Mouse (Mus musculus): ENCODE measurements at regions not wholly inside any gene's neighbourhood (a gene's known extent, or its start where the extent isn't known, plus 50 kb on each side); places are given as distances from the start of the nearest gene placed in this dataset.

DNA sequence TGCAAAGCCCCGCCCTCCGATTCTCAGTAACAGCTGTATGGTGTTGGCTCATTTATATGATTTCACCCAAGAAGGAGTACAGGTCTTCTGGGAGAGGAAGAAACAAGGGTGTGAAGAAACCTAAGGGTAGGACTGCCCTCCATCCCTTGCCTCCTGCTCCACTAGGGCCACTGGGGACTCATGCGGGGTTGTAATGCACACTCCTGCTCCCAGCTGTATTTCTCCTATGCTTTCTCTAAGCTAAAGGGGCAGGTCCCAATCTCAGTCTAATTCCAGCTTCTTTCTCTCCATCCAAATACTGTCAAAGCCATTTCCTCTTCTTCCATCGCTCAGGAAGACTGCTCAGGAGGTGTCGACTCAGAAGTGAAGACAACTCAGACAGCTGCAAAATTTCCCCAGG lies 1977.0 kb upstream of the Lrrc6 start:
- 77% methylated on average over 5 of the region's 5 CpGs for WGBS
- no peak for DNase-seq (ENCODE audit: low read depth, low spot score)

DNA sequence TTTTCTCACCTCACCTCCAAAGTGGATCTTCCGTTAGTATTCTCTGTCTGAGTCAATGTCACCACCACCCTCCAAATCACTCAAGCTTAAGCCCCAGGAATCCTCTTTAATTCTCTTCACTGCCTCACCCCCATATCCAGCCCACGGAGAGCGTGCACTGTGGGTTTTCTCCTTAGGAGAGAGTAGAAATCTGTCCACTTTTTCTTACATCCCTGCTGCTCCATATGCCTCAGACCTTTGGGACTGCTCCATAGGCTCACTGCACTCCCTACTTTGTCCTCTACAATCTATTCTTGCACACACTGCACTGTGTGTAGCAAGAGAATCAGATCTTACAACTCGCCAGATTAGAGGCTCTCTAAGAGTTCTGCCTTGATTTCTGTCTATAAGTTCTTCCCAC lies 1971.2 kb upstream of the Lrrc6 start:
- no peak for DNase-seq (ENCODE audit: low read depth, low spot score)
- WGBS: 86% methylated on average over 4 of the region's 4 CpGs

DNA sequence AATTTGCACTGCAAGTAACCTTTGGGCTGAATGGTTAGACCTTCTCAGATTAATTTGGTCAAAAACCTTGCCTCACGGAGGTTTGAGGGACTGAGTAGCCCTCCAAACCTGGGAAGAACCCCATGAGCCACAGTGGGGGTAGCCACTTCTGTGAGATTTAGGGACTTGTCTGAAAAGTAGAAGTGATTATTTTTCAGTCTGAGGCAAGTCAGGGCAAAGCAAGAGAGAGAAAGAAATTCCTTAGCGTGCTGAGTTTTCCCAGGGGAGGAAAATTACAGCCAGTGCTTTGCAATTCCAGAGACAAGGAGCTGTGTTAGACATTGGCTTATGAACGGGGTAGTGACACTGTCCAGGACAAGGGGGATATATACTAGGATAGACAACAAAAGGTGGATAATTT lies 1962.1 kb upstream of the Lrrc6 start:
- WGBS: 63% methylated on average over 3 of the region's 3 CpGs
- no peak for DNase-seq (ENCODE audit: low read depth, low spot score)

DNA sequence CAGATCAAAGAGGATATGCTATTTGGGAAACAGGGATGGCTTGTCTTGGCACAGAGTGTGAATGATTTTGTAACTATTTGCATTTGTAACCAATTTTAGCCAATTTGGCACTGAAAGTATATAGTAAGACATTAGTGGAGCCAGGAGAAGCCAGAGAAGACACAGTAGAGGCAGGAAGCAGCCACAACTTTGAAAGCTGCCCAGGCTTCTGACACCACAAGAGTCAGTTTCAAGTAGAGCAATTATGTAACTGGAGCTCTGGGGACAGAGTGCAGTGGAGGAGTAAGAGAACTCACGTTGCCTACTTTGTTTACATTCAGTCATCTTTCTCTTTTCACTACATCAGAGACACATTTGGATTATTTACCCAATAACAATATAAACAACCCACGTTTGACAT lies 1956.5 kb upstream of the Lrrc6 start:
- 26% methylated on average over 2 of the region's 2 CpGs for WGBS
- DNase-seq (ENCODE audit: low read depth, low spot score): no peak

DNA sequence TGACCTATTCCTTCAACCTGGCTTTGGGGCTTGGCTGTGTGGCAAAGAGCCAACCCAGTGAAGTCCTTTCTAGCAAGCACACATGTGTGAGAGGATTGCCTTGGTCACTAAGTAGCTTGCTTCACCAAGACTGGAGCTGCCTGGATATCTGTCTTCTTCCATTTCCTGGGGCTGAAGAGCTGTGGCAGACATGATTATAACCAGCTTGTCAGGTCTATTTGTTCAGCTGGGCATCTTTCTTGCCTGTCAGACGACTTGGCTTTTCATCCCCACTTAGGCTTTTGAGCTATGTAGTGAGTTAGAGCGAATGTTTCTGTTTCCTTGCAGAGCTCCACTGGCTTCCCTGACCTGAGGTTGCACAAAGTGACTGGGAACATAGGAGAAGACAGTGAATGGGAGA lies 1951.3 kb upstream of the Lrrc6 start:
- DNase-seq (ENCODE audit: low read depth, low spot score): no peak
- 36% methylated on average over 2 of the region's 2 CpGs for WGBS

DNA sequence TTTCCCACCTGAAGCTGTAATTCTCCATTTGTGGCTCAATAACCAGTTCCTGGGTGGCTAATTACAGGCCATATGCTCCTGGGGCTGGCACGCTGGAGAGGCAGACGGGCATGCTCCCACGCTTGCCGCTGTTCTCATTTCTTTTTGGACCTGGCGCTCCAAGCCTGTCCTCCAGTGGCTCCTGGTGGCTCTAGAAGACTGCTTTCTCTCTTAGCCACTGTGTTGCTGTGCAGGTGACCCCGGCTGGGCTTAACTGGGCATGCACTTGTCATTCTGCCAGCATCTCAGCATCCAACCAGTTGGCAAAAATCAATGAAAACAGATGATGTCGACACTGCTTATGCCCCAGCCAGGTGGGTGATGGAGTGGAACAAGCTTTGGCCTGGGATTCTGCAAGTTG lies 1944.6 kb upstream of the Lrrc6 start:
- 81% methylated on average over 7 of the region's 7 CpGs for WGBS
- no peak for DNase-seq (ENCODE audit: low read depth, low spot score)

DNA sequence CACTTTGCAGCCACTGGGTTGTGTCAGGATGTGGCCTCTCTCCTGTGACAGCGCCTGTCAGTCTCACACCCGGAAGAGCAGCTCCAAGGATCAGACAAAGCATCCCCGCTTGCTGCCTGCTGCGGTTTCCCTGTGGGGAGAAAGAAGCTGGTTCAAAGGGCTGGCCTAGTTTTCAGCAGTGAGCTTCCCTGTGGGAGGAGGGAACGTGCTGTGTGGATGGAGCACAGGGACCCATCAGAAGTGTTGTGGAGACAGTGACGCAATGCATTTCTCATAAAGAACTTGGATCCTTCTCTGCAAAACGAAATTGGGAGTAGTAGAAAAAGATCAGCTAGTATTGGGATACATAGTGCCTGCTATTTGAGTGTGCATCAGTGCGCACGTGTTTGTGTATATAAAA lies 1939.9 kb upstream of the Lrrc6 start:
- 59% methylated on average over 9 of the region's 9 CpGs for whole genome bisulfite sequencing

DNA sequence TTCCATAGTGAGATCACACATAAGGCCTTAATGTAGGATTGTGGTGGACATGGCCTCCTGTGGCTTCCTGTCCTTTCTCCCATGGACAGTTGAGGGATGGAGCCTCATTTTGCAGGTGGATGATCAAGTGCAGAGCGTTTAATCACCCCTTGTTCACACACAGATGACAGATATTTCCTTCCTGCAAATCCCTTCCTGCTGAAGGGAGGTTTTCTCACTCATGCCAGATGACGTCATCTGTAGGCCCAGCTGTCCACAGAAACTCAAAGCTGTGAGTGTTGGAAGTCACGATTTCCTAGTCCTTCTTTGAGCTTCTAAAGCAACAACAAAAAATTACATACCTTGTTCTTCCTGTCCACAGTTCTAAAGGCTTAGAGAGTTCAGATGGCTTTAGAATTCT lies 1935.3 kb upstream of the Lrrc6 start:
- 30% methylated on average over 3 of the region's 3 CpGs for WGBS
- no peak for DNase-seq (ENCODE audit: low read depth, low spot score)

More for the DNA sequence above, 1939.9 kb upstream of the Lrrc6 start:
- no peak for DNase-seq (ENCODE audit: low read depth, low spot score)

DNA sequence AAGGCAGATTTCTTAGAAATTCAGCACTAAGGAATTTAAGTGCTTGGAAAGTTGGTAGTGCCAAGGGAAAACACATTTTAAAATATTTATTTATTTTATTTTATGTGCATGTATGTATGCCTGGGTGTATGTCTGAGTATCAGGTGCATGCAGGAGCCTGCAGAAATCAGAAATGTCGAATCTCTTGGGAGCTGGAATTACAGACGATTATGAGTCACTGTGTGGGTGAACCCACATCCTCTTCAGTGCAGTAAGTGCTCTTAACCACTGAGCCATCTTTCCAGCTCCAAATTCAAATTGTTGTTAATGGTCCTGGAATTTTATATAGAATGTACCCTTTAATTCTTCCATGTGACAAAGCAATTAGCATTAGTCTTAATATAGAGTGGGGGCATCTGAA lies 1930.5 kb upstream of the Lrrc6 start:
- no peak for DNase-seq (ENCODE audit: low read depth, low spot score)
- WGBS: 52% methylated on average over 2 of the region's 2 CpGs

DNA sequence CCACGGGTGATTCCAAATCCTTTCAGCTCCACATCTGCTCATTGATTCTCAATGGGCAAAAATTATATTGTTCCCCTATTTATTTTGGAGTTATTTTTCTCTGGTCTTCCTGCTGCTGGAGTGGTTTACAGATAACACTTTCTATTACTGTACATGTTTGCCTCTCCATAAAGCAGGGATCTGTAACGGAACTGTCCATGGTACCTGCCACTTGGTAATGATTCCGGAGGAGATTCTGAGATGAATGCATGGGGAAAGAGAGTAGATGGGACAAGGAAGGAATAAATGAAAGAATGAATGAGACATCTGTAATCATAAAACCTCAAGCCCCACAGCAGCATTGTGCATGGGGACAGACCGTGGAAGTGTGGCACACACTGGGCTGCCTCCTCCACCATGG lies 1929.8 kb upstream of the Lrrc6 start:
- no peak for DNase-seq (ENCODE audit: low read depth, low spot score)
- WGBS: 61% methylated on average over 4 of the region's 4 CpGs

DNA sequence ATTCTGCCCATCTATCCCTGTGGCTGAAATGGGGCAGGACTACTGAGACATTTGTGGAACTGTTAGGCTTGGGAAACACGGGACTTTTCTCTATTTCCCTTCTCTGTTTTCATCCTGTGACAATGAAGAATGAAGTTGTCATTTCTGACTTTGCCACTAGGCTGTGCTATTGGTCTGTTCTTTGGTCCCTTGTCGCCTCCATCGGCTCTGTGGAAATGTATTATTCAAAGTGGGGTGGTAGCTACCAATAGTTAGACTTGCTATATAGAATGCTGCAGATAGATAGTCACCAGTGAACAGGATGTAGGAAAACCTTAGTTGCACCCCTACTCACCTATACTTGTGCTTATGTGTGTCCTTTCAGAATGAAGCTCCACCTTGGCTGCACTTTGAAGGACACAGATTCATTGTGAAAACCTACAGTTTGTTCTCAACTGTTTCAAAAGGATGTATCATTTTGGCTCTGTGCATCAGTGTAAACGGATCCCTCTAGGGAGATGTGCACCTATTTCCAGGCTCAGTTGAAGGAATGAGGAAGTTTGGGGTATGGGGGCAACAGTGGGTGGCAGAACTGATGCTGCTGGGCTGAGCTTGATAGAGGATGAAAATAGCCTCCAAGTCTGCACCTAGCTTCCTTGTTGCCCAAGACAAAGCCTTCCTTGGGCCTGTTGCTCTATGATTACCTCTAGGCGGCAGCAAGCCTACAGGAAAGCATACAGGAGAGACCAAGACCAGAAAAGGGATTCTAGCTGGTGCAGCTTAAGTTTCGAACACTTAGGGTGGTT lies 1927.9 kb upstream of the Lrrc6 start:
- 12% methylated on average over 6 of the region's 6 CpGs for WGBS
- DNase-seq (ENCODE audit: low read depth, low spot score): no peak

DNA sequence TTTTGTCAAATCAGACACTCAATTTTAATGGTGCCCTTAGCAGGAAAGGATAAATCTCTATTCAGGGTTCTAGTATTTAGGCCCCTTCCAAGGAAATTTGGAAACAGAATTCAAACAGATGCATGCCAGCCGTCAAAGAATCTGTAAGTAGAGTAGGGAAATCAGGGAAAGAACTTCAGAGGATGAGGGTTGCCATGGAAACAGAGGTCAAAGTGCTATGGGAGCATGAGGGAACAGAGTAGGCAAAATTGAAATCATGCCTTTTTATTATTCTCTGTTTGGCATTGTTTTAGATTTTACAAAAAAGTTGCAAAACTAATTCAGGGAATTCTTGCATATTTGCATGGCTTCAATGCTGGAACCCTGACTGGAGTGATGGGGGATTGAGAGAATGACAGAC lies 1916.4 kb upstream of the Lrrc6 start:
- DNase-seq (ENCODE audit: low read depth, low spot score): no peak
- 30% methylated on average over 1 of the region's 1 CpGs for WGBS

DNA sequence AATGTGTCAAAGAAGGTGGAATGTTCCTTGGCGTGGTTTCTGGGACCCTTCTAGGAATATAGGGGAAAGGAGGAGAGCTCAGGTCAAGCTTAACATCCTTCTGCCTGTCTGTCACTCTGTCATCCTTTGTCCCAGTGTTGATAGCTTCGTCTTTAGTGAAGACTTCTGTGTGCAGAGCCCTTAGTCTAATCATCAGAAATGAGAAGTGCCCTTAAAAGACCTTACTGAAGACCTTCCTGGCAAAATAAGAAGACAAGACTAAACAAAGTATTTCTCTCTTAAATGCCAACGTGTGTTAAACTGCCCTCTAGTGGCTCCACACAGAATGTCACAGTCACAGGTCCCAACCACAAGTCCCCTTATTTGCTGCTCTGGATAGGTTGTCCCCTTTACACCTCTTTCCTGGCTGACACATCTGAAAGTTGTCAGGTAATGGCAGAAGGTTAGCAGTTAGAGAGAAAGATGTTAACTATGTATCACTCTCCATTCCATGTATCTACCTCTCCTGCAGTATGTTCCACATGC lies 1914.8 kb upstream of the Lrrc6 start:
- DNase-seq (ENCODE audit: low read depth, low spot score): no peak
- WGBS: 16% methylated on average over 3 of the region's 3 CpGs

DNA sequence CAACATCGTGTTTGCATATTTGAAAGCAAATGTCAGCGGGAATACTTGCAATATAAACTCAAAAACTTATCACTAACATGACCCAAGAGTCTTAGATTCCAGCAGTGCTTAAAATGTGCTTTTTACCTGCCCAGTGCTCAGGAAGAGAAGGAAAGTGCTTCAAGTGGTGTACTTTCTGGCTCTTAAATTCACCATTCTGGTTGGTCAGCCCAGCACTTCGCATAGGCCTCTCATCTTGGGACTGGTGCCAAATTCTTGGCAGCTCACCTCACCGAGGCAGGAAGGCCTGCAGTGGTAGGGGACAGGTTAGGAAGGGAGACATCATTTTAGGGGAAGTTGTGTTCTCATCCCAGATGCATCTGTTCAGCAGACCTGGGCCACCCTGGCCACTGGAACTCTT lies 1913.3 kb upstream of the Lrrc6 start:
- WGBS: 47% methylated on average over 4 of the region's 4 CpGs
- DNase-seq (ENCODE audit: low read depth, low spot score): no peak

DNA sequence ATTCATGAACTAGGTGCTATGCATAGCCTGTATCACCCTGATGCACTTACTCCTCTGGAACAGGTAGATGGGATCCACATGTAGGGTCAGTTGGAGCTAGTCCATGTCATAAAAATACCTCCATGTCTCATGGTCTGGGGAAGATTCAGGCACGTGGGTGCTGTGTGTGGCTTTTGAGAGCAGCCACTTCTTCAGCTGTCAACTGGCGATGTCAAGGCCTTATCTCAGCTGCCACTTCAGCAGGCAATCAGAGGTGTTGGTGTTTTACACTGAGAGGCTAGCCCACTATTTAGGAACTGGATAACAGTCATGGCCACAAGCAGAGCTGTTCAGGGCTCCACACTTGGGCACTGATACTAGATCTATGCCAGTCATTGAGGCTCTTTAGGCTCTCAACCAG lies 1912.0 kb upstream of the Lrrc6 start:
- no peak for DNase-seq (ENCODE audit: low read depth, low spot score)
- 67% methylated on average over 2 of the region's 2 CpGs for WGBS

DNA sequence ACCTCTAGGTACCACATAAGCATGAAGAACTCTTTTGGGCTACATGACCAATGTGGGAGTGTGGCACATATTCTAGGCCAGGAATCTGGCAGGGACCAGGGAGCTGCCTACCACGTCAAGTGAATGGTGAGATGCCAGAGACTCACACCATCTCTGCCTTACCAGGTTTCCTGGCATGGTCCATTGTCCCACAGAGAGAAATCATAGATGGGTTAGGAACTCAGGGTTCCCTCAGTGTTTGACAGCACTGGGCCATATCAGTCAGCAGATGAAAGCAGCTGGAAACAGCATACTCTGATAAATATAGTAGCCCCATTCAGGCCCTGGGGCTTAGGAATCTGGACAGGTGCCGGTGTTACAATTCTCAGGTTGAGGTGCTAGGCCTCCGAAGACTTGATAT lies 1911.4 kb upstream of the Lrrc6 start:
- no peak for DNase-seq (ENCODE audit: low read depth, low spot score)
- WGBS: 83% methylated on average over 3 of the region's 3 CpGs

DNA sequence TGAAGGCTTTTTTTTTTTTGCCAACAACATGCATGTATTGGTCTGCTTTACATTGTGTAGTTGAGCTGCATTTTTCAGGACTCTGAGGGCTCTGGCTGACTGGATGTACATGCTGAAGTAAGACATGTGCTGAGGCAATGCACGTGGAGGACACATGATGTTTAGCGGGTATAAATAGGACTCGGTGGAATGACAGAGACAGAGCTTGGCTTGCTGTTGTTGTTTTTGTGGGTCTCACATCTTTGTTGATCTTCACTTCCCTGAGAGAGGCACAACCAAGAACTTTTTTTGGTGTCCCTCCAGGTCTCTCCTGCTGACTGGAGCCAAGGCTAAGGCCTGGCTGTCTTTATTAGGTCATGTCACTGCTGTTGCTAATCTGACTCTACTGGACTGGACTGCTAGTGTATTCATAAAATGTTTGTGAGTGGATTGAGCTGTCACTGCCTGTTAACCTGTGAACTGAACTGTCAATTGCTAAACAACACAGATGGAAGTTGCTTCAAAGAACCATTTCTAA lies 1902.9 kb upstream of the Lrrc6 start:
- no peak for DNase-seq (ENCODE audit: low read depth, low spot score)
- 89% methylated on average over 3 of the region's 3 CpGs for WGBS

DNA sequence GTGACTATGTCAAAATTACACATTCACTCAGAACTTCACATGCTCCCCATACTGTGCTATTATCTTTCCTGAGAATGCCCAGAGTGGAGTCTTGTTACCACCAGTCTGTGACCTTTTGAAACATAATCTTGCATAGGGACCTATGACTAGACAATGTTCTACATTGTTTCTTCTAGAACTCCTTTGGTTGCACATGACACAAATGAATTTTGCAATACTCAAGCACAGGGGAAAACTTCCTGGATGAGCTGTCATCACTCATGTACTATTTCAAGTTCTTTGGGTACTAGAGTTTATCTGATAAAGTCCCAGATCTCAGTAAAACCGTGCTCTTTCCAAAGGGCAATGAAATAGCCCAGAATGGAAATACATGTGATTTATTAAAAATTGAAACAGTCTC lies 1901.0 kb upstream of the Lrrc6 start:
- WGBS: 62% methylated on average over 1 of the region's 1 CpGs
- no peak for DNase-seq (ENCODE audit: low read depth, low spot score)

DNA sequence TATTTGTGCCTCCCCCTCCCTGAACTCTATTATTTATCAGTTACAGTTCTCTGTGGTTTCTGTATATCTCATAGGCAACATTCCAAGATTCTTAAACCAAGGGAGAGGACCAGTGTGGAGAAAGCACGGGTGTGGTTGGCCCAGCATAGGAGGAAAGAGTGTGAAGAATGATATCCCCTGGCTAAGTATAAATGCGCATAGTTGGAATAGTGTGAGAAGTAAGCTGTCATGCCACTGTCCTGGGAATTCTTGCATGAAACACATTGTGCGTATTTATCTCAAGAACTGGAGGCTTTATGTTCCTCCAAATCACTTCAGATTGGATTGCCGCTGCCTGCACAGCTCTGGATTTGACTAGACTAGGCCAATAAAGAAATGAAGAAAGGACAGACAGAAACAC lies 1900.3 kb upstream of the Lrrc6 start:
- no peak for DNase-seq (ENCODE audit: low read depth, low spot score)
- 78% methylated on average over 4 of the region's 4 CpGs for WGBS

DNA sequence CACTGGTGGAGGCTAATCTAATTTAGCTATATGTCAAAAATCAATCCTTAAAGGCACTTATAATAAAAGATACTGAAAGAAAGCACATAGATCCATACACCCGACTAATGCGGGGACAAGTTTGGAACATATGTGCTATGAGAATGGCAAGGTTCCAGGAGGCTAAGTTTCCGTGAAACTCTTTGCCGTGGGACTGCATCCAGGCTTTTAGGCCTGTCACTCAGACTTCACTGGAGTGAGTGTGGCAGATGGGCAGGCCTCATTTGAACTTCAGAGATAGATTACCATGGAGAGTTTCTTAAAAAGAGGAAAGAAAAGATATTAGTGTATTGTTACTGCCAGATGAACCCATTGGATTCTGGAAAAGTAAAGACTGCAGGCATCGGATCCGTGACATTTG lies 1895.9 kb upstream of the Lrrc6 start:
- no peak for DNase-seq (ENCODE audit: low read depth, low spot score)
- WGBS: 91% methylated on average over 6 of the region's 6 CpGs

DNA sequence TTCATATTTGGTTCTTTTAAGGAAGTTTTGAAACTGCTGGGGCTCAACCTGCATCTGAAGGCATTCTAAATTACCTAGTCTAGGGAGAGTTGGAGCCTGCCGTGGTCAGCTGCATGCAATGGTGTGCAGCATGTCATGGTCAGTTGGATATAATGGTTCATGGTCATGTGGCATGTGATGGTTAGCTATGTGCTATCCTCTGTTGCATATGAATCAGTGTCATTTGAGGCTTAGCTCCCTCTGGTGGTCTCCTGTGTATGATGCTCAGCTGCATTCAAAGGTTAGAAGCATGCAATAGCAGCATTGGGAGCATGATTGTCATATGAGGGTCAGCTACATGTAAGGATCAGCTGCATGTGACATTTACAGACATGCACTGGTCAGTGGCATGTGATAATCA lies 1894.0 kb upstream of the Lrrc6 start:
- WGBS: 83% methylated on average over 1 of the region's 1 CpGs
- no peak for DNase-seq (ENCODE audit: low read depth, low spot score)

DNA sequence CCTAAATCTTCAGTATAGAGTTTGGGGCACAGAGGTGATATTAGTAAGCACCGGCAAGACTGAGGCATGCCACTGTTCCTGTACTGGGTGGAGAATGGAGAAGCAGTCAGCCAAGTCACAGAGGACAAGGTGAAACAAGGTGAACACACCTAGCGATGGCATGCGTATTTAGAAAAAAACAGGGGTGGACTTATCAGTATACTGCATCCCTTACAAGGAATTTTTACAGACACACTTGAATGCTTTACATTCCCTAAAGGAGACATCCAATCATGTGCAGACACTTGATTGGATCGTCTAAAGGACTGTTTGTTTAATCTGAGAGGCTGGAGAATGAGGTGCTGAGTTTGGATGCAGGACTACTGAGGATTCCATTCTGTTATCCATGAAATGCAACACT lies 1893.4 kb upstream of the Lrrc6 start:
- whole genome bisulfite sequencing: 42% methylated on average over 4 of the region's 4 CpGs

More for the DNA sequence above, 1893.4 kb upstream of the Lrrc6 start:
- no peak for DNase-seq (ENCODE audit: low read depth, low spot score)

All from large intestine, adult 2 months (tissue).